Mouse (Mus musculus) midbrain, embryonic 13.5 days (tissue): ENCODE results near the gene Cmip. TPM values are rescaled to one million over a fixed set of nuclear protein-coding genes. Genes with fewer than 3 reads are reported as not detected.

Experiments used
- ATAC-seq: fragments of 200-750 bp; cut with Nextera tagmentation; 2 replicates; pipeline ENCODE4 v1.8.0; 2017; ENCODE audit warnings: mild to moderate bottlenecking, moderate TSS enrichment, moderate library complexity
- H3K27ac ChIP-seq: fragments of 300-500 bp; sonication (generic); 2 replicates; pipeline ENCODE4 v1.5.1; 2015; ENCODE audit warnings: inconsistent platforms, mild to moderate bottlenecking, moderate library complexity
- H3K27me3 ChIP-seq: fragments of 300-500 bp; sonication (generic); 2 replicates; pipeline ENCODE4 v1.6.1; 2015; ENCODE audit warnings: mild to moderate bottlenecking, inconsistent platforms
- H3K36me3 ChIP-seq: fragments of 300-500 bp; sonication (generic); 2 replicates; pipeline ENCODE4 v1.6.1; 2015; ENCODE audit warnings: mild to moderate bottlenecking, inconsistent platforms
- H3K4me1 ChIP-seq: fragments of 300-500 bp; sonication (generic); replicated peaks from 2 replicates; pipeline ENCODE4 v1.6.1; 2015; ENCODE audit warnings: inconsistent platforms
- H3K4me2 ChIP-seq: fragments of 300-500 bp; sonication (generic); replicated peaks from 2 replicates; pipeline ENCODE4 v1.6.1; 2015; ENCODE audit warnings: moderate library complexity, mild to moderate bottlenecking, inconsistent platforms
- H3K4me3 ChIP-seq: fragments of 300-500 bp; sonication (generic); replicated peaks from 2 replicates; pipeline ENCODE4 v1.5.1; 2015; ENCODE audit warnings: mild to moderate bottlenecking, inconsistent platforms
- H3K9ac ChIP-seq: fragments of 300-500 bp; sonication (generic); replicated peaks from 2 replicates; pipeline ENCODE4 v1.6.1; 2015; ENCODE audit warnings: mild to moderate bottlenecking, inconsistent platforms
- H3K9me3 ChIP-seq: fragments of 300-500 bp; sonication (generic); 2 replicates; pipeline ENCODE4 v1.6.1; 2016; ENCODE audit warnings: mild to moderate bottlenecking, inconsistent platforms
- WGBS: fragments of 180-500 bp; shearing (Covaris S2); methylation state at CpG from one replicate; pipeline ENCODE4 v1.1.7; 2015; 5-methylcytosine and 5-hydroxymethylcytosine counted together
- polyA plus RNA-seq: library from polyadenylated mRNA; unstranded; fragments of >200 nt; fragmentation: Nextera tagmentation; extraction: Ambion mirVana; gene quantifications from 2 replicates; pipeline ENCODE4 v1.2.1, GENCODE M21; 2015

The Cmip gene
- 65.3 and 71.7 TPM in 2 replicates for polyA plus RNA-seq

GRCm38 (mm10) chr8:117257029-117257820 lies at the start of gene Cmip:
Cmip (plus strand) TSS chr8:117257064.
- Histone ChIP-seq H3K4me2 (peak within 1 kb of the TSS; percentile 77), H3K4me3 (peak within 1 kb of the TSS; percentile 100), H3K4me1 (peaks cover 43% of the 10 kb centered on the region), H3K27ac (peak within 1 kb of the TSS; percentile 94), H3K36me3 (no peaks in the 10 kb centered on the region), H3K9me3 (no peaks in the 10 kb centered on the region), H3K27me3 (no peaks in the 10 kb centered on the region), H3K9ac (peak within 1 kb of the TSS; percentile 99)
- peak; percentile 34 for ATAC-seq
- WGBS = under 1% methylated on average over 64 of the region's 65 CpGs

DNA sequence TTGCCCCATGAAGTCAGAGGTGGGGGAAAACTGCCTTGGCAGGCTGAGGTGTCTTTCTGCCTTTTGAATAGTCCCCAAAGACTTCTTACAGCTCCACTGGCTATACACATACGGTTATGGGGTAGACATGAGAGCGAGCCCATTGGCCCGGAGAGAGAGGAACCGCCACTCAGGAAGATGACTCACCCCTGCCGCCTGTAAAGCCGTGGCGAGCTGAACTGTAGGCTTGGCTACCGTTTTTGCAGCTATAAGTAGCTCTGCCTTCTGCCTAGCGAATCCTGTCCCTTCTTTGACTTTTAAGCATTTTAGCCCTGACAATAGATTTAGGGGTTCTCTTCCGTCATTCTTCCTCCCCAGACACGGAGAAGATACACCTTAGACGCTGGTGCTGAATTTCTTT lies 47.7 kb upstream of the Cmip start:
- WGBS = 93% methylated on average over 12 of the region's 12 CpGs
- H3K9me3 ChIP-seq = no peaks in the 10 kb centered on the region
- H3K4me2 ChIP-seq = no peak overlapping the region
- no peak for ATAC-seq
- peaks cover 29% of the 10 kb centered on the region for H3K36me3 ChIP-seq
- H3K27me3 ChIP-seq = no peaks in the 10 kb centered on the region
- H3K27ac ChIP-seq = no peak overlapping the region
- no peaks in the 10 kb centered on the region for H3K4me1 ChIP-seq
- H3K4me3 ChIP-seq = no peak overlapping the region
- no peak overlapping the region for H3K9ac ChIP-seq

- Histone ChIP-seq H3K4me2 (no peak overlapping the region), H3K4me3 (no peak overlapping the region), H3K36me3 (peaks cover 12% of the 10 kb centered on the region), H3K9ac (no peak overlapping the region), H3K9me3 (no peaks in the 10 kb centered on the region), H3K27ac (no peak overlapping the region), H3K27me3 (no peaks in the 10 kb centered on the region), H3K4me1 (no peaks in the 10 kb centered on the region)
- ATAC-seq = no peak
- 86% methylated on average over 11 of the region's 11 CpGs for WGBS
These were observed 44.8 kb upstream of the Cmip start for GRCm38 (mm10) chr8:117212100-117212499.

DNA sequence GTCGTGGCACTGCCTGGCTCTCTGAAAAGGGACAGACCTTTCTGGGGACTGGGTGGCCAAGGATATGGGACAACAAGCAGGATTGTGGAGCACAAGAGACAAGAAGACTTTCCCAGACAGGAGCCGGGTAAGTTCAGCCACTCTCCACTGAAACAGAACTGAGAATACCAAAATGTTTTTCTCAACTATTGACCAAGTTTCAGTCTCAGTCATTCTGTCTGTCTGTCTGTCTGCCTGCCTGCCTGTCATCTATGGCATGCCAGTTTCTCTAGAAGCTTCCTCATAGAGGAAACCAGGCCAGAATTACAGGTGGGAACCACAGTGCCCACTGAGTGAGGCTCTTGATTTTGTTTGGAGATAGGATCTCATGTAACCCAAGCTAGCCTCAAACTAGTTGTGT lies 39.1 kb upstream of the Cmip start:
- Histone ChIP-seq H3K9ac (no peak overlapping the region), H3K4me3 (no peak overlapping the region), H3K4me1 (no peaks in the 10 kb centered on the region), H3K9me3 (no peaks in the 10 kb centered on the region), H3K4me2 (no peak overlapping the region), H3K27me3 (no peaks in the 10 kb centered on the region), H3K27ac (no peak overlapping the region), H3K36me3 (peaks cover 3% of the 10 kb centered on the region)
- 91% methylated on average over 2 of the region's 2 CpGs for WGBS
- no peak for ATAC-seq

- Histone ChIP-seq H3K4me1 (no peaks in the 10 kb centered on the region), H3K36me3 (no peaks in the 10 kb centered on the region), H3K4me2 (no peak overlapping the region), H3K27ac (no peak overlapping the region), H3K9me3 (no peaks in the 10 kb centered on the region), H3K27me3 (no peaks in the 10 kb centered on the region), H3K9ac (no peak overlapping the region), H3K4me3 (no peak overlapping the region)
- 87% methylated on average over 6 of the region's 6 CpGs for WGBS
- no peak for ATAC-seq
These were observed 34.5 kb upstream of the Cmip start for GRCm38 (mm10) chr8:117222396-117222795.

- H3K4me1 ChIP-seq = no peaks in the 10 kb centered on the region
- no peak overlapping the region for H3K9ac ChIP-seq
- no peak overlapping the region for H3K27ac ChIP-seq
- H3K4me3 ChIP-seq = peak overlapping the region; percentile 25
- ATAC-seq = peak; percentile 82; the same call in 1 of the 2 replicates
- H3K4me2 ChIP-seq = peak overlapping the region; percentile 41
- 13% methylated on average over 9 of the region's 9 CpGs for WGBS
- no peaks in the 10 kb centered on the region for H3K36me3 ChIP-seq
- H3K27me3 ChIP-seq = no peaks in the 10 kb centered on the region
- H3K9me3 ChIP-seq = no peaks in the 10 kb centered on the region
These were observed 32.2 kb upstream of the Cmip start for GRCm38 (mm10) chr8:117224630-117225029.

GRCm38 (mm10) chr8:117226306-117226705 lies 30.6 kb upstream of the Cmip start:
- Histone ChIP-seq H3K4me3 (no peak overlapping the region), H3K27me3 (no peaks in the 10 kb centered on the region), H3K4me1 (no peaks in the 10 kb centered on the region), H3K4me2 (no peak overlapping the region), H3K9me3 (no peaks in the 10 kb centered on the region), H3K9ac (no peak overlapping the region), H3K36me3 (no peaks in the 10 kb centered on the region), H3K27ac (no peak overlapping the region)
- ATAC-seq = no peak
- 87% methylated on average over 12 of the region's 12 CpGs for WGBS

- Histone ChIP-seq H3K9me3 (no peaks in the 10 kb centered on the region), H3K27ac (no peak overlapping the region), H3K4me2 (no peak overlapping the region), H3K4me1 (no peaks in the 10 kb centered on the region), H3K36me3 (no peaks in the 10 kb centered on the region), H3K4me3 (no peak overlapping the region), H3K27me3 (no peaks in the 10 kb centered on the region), H3K9ac (no peak overlapping the region)
- ATAC-seq = no peak
- 91% methylated on average over 2 of the region's 2 CpGs for WGBS
These were observed 29.5 kb upstream of the Cmip start for GRCm38 (mm10) chr8:117227339-117227738.

DNA sequence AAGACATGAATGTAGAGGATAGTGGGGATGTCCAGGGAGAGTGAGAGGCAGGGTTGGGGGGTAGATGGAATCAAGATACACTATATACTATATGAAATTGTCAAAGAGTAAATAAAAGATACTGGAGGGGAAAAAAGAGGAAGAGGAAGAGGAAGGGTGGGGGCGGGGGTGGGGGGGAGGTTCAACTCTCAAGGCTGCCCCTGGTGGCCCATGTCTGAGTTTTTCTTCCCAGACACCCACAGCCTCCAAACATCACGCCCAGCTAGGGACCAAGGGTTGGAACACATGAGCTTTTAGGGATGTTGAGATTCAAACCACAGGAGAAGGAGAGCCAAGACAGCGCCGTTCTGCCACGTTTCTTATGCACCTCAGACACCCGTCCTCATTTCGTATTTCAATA lies 23.7 kb upstream of the Cmip start:
- no peak overlapping the region for H3K9ac ChIP-seq
- no peaks in the 10 kb centered on the region for H3K9me3 ChIP-seq
- no peaks in the 10 kb centered on the region for H3K27me3 ChIP-seq
- 83% methylated on average over 7 of the region's 7 CpGs for WGBS
- H3K4me3 ChIP-seq = no peak overlapping the region
- no peak overlapping the region for H3K4me2 ChIP-seq
- ATAC-seq = no peak
- H3K27ac ChIP-seq = no peak overlapping the region
- H3K36me3 ChIP-seq = no peaks in the 10 kb centered on the region
- H3K4me1 ChIP-seq = no peaks in the 10 kb centered on the region

DNA sequence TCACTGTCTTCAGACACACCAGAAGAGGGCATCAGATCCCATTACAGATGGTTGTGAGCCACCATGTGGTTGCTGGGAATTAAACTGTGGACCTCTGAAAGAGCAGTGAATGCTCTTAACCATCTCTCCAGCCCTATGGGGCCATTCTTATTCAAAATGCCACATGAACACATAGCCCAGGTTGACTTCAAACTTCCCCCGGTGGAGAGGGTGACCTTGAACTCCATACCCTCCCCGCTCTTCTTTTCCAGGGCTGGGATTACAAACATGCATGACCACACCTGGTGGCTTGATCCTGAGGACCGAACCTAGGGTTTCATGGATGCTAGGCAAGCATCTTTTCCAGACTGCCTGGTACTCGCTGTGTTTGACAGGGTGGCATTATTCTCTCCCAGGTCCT lies 20.3 kb upstream of the Cmip start:
- Histone ChIP-seq H3K9me3 (no peaks in the 10 kb centered on the region), H3K4me2 (no peak overlapping the region), H3K4me3 (no peak overlapping the region), H3K36me3 (no peaks in the 10 kb centered on the region), H3K27me3 (no peaks in the 10 kb centered on the region), H3K4me1 (no peaks in the 10 kb centered on the region), H3K9ac (no peak overlapping the region), H3K27ac (no peak overlapping the region)
- no peak for ATAC-seq
- 94% methylated on average over 4 of the region's 4 CpGs for WGBS

DNA sequence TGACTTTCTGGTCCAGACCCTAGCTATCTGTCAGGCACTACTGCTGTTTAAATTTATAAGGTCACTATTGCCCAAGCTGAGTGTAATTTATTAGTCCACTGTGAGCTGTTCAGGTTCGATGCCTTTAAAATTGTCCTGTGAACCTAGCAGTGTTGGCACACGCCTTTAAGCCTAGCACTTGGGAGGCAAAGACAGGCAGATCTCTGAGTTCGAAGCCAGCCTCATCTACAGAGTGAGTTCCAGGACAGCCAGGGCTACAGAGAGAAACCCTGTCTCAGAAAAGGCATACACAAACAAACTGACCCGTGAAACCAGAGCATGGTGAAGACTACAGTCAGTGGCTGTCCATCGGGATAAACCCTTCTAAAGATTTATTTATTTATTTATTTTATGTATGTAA lies 16.5 kb upstream of the Cmip start:
- no peaks in the 10 kb centered on the region for H3K36me3 ChIP-seq
- no peaks in the 10 kb centered on the region for H3K4me1 ChIP-seq
- H3K4me2 ChIP-seq = no peak overlapping the region
- H3K27me3 ChIP-seq = no peaks in the 10 kb centered on the region
- H3K9ac ChIP-seq = no peak overlapping the region
- H3K9me3 ChIP-seq = no peaks in the 10 kb centered on the region
- no peak for ATAC-seq
- H3K27ac ChIP-seq = no peak overlapping the region
- 91% methylated on average over 5 of the region's 5 CpGs for WGBS
- no peak overlapping the region for H3K4me3 ChIP-seq

DNA sequence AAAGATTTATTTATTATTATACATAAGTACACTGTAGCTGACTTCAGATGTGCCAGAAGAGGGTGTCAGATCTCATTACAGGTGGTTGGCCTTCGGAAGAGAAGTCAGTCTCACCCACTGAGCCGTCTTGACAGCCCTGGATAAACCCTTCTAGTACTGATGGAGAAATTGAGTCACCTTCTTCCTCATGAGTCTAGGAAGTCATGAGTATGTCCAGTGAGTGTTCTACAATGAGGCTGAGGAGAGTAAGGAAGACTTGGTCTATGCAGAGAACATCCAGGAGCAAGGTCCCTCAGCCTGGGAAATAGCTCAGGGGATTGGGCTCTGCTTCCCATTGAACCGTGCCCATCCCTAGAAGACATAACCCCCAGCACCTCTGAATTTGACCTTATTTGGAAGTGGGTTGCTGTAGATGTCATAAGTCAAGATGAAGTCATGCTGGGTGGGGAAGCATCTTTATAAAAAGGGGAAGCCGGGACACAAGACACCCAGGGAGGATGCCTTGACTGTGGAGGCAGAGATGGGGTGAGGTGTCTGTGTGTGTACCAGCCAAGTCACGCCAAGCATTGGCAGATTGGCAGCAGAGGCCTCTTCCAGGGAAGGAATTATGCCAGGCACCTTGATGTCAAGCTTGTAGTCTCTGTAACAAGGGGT lies 15.9 kb upstream of the Cmip start:
- H3K9me3 ChIP-seq = no peaks in the 10 kb centered on the region
- no peak overlapping the region for H3K4me3 ChIP-seq
- no peak overlapping the region for H3K9ac ChIP-seq
- H3K4me1 ChIP-seq = no peaks in the 10 kb centered on the region
- H3K27me3 ChIP-seq = no peaks in the 10 kb centered on the region
- 83% methylated on average over 5 of the region's 5 CpGs for WGBS
- H3K36me3 ChIP-seq = no peaks in the 10 kb centered on the region
- no peak overlapping the region for H3K27ac ChIP-seq
- ATAC-seq = no peak
- H3K4me2 ChIP-seq = no peak overlapping the region
